Mouse (Mus musculus) spleen, adult 18-20 months (tissue): Measurements from ENCODE around the gene 4930469K13Rik.

Source experiments
- DNase-seq, 2 experiments: peaks; one replicate each; pipeline ENCODE4 v3.0.0; 2022; ENCODE audit warnings: mixed read lengths in 2 of 2

4930469K13Rik gene

DNA sequence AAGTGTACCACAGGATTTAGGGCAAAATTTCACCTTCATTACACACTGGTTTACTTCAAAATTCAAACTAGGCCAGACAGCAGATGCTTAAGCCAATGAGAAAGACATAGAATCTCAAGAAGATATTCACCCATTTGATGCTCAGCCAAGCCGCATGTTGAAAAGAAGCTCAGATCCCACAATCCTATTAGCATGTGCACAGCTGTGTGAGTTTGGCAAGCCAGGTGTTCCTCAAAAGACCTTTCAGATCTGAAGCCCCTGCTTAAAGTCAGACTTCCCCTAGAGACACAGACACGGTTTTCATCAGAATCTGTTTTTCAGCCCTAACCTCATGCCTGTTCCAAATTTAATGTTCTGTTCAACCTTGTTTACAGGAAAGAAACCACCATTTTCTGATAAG is 20.5 kb downstream of the 4930469K13Rik start:
- no peak for DNase-seq

- DNase-seq, result peak; percentile 17 to 58
These were observed 24.6 kb downstream of the 4930469K13Rik start for GRCm38 (mm10) chr11:34073776-34074175.

DNA sequence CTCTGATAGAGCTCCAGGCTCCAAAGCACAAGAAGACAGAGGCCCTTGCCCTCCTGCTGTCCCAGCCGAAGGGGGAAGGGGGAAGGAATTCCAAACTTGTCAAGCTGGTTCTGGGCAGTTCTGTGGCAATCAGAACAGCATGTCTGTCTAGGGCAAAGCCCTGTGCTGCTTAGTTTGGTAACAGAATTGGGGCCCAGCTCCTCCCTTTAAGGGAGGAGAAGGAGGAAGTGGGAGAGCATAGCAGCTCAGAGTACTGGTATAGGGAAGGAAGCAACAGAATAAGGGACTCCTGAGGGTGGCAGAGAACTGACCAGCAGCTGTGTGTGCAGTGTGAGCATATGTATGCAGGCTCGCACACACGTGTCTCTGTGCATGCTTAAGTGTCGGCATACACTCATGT is 26.0 kb downstream of the 4930469K13Rik start:
- DNase-seq, result no peak

DNA sequence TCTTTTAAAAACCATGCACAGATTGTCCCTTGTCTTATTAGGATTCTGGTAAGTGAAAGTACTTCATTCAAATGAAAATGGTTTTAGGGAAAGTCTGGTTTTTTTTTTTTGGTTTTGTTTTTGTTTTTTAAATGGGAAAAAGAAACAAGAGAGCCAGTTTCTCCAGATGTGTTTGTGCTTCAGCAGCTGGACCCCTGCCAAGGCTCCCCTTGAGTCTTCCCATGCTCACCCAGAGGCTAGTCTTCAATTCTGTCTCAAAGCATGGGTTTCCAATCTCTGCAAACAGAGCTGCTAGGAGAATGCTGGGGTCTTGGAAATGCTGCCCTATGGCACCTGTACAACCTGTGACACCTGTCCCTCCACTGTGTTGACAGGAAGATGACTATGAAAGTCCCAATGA is 27.8 kb downstream of the 4930469K13Rik start:
- no peak for DNase-seq

DNA sequence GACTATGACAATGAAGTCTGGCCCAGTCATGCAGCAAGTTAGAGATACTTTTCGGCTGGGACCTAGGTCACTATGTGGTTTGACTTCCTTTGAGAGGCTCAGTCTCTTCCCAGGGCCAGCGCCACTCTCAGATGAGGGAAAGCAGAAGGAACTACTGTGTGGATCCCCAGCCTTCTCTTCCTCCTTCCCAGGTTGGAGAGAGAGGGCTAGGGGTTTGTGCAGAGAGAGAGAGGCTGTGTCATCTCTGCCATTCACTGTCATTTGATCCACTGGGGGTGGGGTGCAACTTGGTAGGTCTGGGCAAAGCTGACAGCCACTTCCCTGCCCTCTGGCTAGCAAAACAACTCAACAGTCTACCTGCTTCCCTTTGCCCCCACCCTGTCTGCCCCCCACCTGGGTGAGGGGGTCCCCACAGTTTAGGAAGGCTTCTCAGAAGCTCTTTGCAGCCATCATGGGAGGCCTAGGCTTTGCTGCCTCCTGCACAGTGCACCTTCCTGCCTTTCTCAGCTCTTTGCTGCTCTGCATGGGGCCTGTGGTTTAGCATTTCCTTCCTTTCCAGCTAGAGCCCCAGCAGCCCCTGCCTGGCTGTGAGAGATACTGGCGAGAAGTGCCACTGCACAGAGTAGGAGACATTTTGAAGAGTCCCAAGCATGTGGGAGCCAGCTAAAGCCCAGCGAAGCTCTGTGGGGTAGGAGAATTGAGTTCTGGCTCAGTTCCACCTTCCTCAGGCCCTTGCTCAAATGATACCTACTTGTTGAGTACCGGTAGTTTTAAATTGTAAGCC is 34.5 kb downstream of the 4930469K13Rik start:
- DNase-seq, result peak; percentile 27 to 38

DNA sequence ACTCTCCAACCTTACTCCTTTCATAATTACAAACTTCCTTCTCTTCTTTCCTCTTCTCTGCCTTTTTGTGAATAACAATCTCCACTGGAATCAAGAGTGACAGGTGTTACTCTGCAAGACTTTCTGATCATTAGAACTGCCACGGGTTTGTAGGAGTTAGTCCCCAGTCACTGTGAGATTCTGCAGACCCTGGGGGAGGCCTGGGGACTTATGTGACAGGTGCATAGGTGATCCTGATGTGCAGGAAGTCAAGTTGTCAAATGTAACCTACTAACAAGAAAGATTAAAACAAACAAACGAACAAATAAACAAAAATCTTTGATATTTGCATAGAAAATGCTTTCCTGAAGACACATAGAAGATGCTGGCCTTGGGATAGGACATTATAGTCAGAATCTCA is 35.1 kb downstream of the 4930469K13Rik start:
- no peak for DNase-seq

- no peak for DNase-seq
These were observed 36.6 kb downstream of the 4930469K13Rik start for GRCm38 (mm10) chr11:34061740-34062139.

- DNase-seq, result no peak
These were observed 39.4 kb downstream of the 4930469K13Rik start for GRCm38 (mm10) chr11:34058960-34059359.

GRCm38 (mm10) chr11:34058332-34058731 is 40.0 kb downstream of the 4930469K13Rik start:
- DNase-seq, result no peak

- DNase-seq, result no peak
These were observed 41.6 kb downstream of the 4930469K13Rik start for GRCm38 (mm10) chr11:34056715-34057114.

GRCm38 (mm10) chr11:34054031-34054727 is 44.2 kb downstream of the 4930469K13Rik start:
- no peak for DNase-seq

DNA sequence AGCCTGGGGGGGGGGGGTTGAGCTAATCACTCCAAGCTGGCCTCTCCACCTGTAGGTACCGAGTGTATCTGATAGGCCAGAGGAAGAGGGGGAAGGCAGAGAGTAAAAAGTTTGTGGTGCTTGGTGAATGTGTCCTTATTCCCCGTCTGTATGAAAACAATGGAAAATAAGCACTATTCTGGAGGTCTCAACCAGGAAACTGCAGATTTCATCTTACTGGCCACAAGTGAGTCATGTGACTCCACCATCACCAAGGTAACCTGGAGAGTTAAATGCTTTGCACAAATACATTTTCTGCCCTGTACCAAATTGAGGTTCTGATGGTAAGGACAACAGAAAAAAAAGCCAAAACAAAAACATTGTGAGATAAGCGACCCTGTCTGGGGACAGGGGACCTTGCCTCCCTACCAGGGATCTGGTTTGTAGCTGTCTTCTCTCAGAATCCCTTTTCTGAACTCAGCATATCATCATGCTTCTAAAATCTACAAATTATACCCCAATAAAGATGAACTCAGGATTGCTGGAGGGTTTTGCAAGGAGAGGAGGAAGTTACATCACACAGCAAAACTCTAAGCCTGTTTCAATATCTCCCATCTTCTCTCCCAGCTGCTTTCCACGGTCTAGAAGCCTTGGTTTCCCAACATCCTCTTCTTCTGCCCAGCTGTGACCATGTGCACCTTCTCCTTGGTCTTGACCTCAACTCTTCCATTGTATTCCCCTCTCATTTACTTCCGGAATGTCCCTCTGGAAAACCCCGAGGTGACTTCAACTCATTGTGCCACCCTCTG is 45.1 kb downstream of the 4930469K13Rik start:
- no peak for DNase-seq

- no peak for DNase-seq
These were observed 47.7 kb downstream of the 4930469K13Rik start for GRCm38 (mm10) chr11:34050643-34051042.

- DNase-seq, result no peak
These were observed 48.3 kb downstream of the 4930469K13Rik start for GRCm38 (mm10) chr11:34050063-34050462.

GRCm38 (mm10) chr11:34049125-34049379 is 49.3 kb downstream of the 4930469K13Rik start:
- no peak for DNase-seq

DNA sequence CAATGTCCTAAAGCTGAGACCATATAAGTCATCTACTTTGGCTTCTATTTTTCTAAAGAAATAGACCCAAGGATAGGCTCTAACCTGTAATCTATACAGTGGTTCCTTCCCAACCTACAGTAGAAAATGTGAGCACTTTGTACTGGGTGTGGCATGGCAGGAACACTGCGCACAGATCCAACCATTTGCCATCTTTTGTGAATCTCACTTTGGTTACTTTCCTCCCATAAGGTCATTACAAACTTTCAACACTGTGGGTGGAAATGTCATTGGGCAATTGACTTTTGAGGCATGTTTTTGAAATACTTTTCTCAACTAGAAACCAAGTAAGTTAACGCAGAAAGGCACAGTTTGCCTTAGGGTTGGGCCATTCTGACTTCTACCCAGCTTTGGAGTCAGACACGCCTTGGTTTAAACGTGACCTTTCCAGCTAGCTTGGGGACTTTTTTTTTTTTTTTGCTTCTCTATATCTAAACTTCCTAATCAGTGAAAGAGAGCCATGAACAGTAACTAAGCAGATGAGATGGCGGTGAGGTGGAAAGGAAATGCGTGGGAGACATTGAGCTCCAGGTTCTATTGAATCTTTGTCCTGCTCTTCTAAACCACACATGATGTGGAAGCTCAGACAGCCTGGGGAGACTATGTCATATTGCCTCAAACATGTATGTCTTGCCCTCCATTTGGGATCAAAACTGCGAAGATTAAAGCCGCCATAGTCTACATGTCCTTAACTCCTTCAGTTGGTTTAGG is 49.8 kb downstream of the 4930469K13Rik start:
- DNase-seq, result no peak

DNA sequence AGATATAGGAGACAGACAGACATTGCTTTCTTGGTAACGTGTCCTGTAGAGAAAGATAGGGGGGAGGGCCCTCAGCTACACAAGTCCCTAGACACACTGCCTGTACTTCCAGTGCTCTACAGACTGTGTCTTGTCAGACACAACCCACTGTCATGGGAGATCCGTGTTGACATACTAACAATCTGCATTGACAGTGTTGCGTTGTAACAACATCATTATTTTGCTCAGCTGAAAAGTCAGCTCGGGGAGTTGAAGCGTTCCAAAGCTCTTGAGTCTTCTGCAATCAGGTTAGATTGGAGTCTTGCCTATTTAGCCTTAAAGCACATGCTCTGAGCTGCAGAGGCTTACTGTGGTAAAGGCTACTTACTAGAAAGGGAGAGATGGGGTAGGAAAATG is 50.8 kb downstream of the 4930469K13Rik start:
- DNase-seq, result no peak

DNA sequence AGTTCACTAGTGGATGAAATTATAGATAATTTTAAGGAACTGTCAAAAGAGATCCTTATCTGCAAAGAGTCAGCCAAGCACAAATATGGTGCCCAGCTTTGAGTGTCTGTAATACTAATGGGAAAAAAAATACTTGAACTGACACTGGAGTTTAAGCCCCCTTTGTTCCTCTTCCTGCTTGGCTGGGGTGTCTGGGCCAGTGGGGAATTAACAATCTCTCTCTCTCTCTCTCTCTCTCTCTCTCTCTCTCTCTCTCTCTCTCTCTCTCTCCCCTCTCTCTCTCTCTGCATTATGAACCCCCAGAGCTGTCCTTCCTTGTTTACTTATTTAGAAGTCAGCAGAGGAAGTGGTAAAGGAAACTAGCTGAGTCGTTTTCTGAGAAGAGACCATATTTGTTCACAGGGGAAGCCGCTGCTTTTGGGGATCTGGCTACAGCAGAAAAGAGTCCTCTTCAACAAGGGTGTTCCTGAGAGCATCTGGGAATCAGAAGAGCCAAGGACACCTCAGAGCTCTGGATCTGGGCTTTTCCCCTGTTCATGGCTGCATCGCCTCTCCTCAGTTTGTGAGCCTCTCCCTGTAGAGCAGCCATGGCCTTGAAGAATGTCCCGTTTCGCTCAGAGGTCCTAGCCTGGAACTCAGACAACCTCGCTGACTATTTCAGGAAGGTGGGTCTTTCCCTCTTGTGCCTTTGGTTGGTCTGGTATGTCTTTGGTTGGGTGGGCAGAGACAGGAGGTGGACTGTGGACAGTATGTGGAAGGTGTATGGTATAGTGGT is 51.4 kb downstream of the 4930469K13Rik start, which contains the start of gene Lcp2:
Lcp2 (plus strand) TSS at position 154 of the 775 bp plus-strand sequence.
- DNase-seq, result no peak

DNA sequence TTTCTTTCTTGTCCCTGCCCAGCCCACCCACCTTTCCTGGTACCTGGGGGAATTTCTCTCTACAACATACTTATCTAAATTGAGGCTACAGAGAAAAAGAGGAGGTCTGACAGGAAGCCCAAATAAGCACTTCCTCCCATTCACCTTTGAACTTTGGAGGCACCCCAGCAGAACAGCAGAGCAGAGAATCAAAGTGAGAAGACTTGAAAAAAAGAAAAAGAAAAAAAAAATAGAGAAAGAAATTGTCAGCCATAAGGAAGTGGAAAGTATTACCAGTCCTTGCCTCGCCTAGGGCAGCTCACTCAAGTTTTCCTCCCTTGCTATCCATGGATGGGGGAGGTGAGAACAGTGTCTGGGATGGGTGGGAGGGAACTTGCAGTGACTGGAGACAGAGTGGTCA is 55.5 kb downstream of the 4930469K13Rik start:
- no peak for DNase-seq

GRCm38 (mm10) chr11:34040061-34040460 is 58.3 kb downstream of the 4930469K13Rik start:
- DNase-seq, result no peak

DNA sequence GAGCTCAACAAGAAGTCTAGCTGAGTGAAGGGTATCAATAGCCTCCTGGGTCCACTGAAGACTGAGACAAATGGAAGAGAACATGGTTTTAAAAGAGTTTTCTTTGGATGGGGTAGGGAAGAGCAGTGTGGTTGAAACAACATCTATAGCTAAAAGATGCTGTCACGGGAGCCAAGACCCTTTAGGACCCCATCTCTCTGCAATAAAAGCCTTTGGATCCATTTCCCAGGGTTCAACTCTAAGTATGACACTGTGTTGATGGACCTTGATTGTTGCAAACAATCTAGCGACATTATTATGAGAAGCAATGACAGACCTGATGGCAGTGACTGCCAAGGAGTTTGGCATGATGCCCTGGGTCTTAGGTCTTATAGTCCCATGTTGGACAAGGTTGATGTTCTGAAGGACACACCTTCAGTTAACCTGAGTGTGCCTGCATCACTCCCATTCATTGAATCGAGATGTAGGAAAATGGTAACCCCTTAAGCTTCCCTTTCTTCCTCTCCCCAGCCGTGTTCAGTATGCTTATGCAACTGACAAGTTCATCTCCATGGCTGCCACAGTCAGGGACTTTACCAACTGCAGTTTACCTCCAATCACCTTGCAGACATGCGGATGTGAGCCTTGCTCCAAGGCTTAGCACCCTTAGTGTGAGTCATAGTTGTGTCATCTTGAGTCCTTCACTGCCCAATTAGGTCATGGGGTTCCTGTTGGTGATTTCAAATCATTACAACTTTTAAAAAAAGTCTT is 62.3 kb downstream of the 4930469K13Rik start:
- no peak for DNase-seq
